Comparison of ENCODE assay signal across 9 mouse cellular contexts in the genomic region with DNA sequence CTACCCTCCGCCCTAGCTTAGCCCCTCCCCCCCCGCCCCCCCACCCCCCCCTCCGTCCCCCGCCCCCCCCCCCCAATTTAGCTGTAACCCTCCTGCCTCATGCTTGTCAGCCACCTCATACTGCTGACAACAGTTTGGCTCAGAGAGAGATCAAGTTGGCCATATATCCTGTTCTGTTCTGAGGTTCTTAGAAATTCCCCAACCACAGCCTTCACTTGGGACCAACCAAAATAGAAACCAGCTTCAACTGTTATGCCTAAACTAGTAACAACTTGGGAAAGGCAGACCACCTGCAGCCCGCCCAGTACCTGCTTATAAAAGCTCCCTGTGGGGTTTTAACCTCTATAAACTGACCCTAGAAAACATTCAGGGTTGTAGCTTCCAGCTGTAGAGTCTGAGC.
DNase-seq lines count a peak whose midpoint lies in the region; ATAC-seq and TF ChIP-seq lines count a peak whose summit lies in the region.
"Had no signal": no experiment of that assay in that cellular context is flagged by ENCODE, and none has a peak within 500 bp of the region (broad histone marks: within the 10 kb centered on the region; RNA-seq: fewer than 3 reads in every experiment).

No protein-coding gene starts in this region.

- TF ChIP-seq CTCF in gastrocnemius, adult 2 months (IDR thresholded peaks at IDR 0.05), result no peak
- no peak for TF ChIP-seq CTCF in stomach, postnatal 0 days (IDR thresholded peaks at IDR 0.05; ENCODE audit: low read depth)
- no peak for TF ChIP-seq CTCF in cerebellum, adult 2 months (IDR thresholded peaks at IDR 0.05; ENCODE audit: borderline replicate concordance, insufficient read depth, low read depth, low read length)

- H3K9me3 ChIP-seq in limb, embryonic 12.5 days, result no peaks in the 10 kb centered on the region
- H3K9me3 ChIP-seq in stomach, postnatal 0 days (ENCODE audit: control insufficient read depth, low read length), result no peaks in the 10 kb centered on the region

- H3K36me3 ChIP-seq in limb, embryonic 12.5 days, result peaks cover 40% of the 10 kb centered on the region
- H3K36me3 ChIP-seq in stomach, postnatal 0 days (ENCODE audit: control insufficient read depth, insufficient read depth, low read length), result no peaks in the 10 kb centered on the region

- H3K9ac ChIP-seq in limb, embryonic 12.5 days (replicated peaks), result peak overlapping the region; percentile 71; the same call in 1 of the 2 replicates
- H3K9ac ChIP-seq in stomach, postnatal 0 days (ENCODE audit: low read length), result no peak overlapping the region

- no peaks in the 10 kb centered on the region for H3K27me3 ChIP-seq in limb, embryonic 12.5 days
- H3K27me3 ChIP-seq in stomach, postnatal 0 days (ENCODE audit: control insufficient read depth, insufficient read depth, low read length), result no peaks in the 10 kb centered on the region
- no peaks in the 10 kb centered on the region for H3K27me3 ChIP-seq in cerebellum, adult 2 months (ENCODE audit: control insufficient read depth, insufficient read depth, low read length)

- H3K4me1 ChIP-seq in limb, embryonic 12.5 days (replicated peaks), result peaks cover 11% of the 10 kb centered on the region
- H3K4me1 ChIP-seq in stomach, postnatal 0 days (replicated peaks; ENCODE audit: control insufficient read depth, insufficient read depth), result no peaks in the 10 kb centered on the region
- no peaks in the 10 kb centered on the region for H3K4me1 ChIP-seq in cerebellum, adult 2 months (ENCODE audit: control insufficient read depth, insufficient read depth, low read length)

- peak overlapping the region; percentile 83 for H3K4me3 ChIP-seq in gastrocnemius, adult 2 months
- H3K4me3 ChIP-seq in limb, embryonic 12.5 days (replicated peaks), result peak overlapping the region; percentile 63
- H3K4me3 ChIP-seq in stomach, postnatal 0 days (ENCODE audit: low read depth, low read length), result no peak overlapping the region
- H3K4me3 ChIP-seq in cerebellum, adult 2 months (replicated peaks; ENCODE audit: insufficient read depth, low read depth, low read length), result no peak overlapping the region

- DNase-seq in gastrocnemius, adult 2 months, result no peak
- DNase-seq in gastrocnemius, postnatal 14 days, result no peak
- peak; percentile 9 for DNase-seq in thymus, postnatal 0 days (ENCODE audit: low spot score)
- no peak for DNase-seq in thymus, adult 18-20 months
- no peak for DNase-seq in stomach, postnatal 0 days (ENCODE audit: low spot score)
- no peak for DNase-seq in cerebellum, adult 9-10 months
- DNase-seq in cerebellum, adult 2 months, result no peak
- DNase-seq: cerebellum, postnatal 14 days had no signal

- H3K4me2 ChIP-seq in limb, embryonic 12.5 days, result peak overlapping the region; percentile 63
- peak overlapping the region; percentile 63; the same call in 1 of the 2 replicates for H3K4me2 ChIP-seq in stomach, postnatal 0 days (replicated peaks; ENCODE audit: low read depth)

- ATAC-seq in limb, embryonic 12.5 days (ENCODE audit: insufficient number of reproducible peaks, insufficient read depth, low FRiP score, low TSS enrichment, low read depth), result peak; percentile 12; the same call in 1 of the 2 replicates
- ATAC-seq in stomach, postnatal 0 days (ENCODE audit: low FRiP score, low TSS enrichment), result no peak

- no peak for TF ChIP-seq POLR2A in cerebellum, adult 2 months (IDR thresholded peaks at IDR 0.05; ENCODE audit: borderline replicate concordance, insufficient read depth, low read length)

- TF ChIP-seq EP300 in stomach, postnatal 0 days (optimal IDR thresholded peaks at IDR 0.05), result no peak

- intact Hi-C loops in gastrocnemius, adult 2 months (cut with DNase I), result no loop called here
- intact Hi-C loops in gastrocnemius, postnatal 14 days (cut with DNase I; ENCODE audit: low total_unique reads), result no loop called here

- 8% methylated on average over 1 of the region's 5 CpGs for WGBS in limb, embryonic 12.5 days
- WGBS in stomach, postnatal 0 days, result 36% methylated on average over 1 of the region's 5 CpGs
- 37% methylated on average over 1 of the region's 5 CpGs for WGBS in cerebellum, adult 2 months

- peak overlapping the region; percentile 79 for H3K27ac ChIP-seq in gastrocnemius, adult 2 months
- H3K27ac ChIP-seq in limb, embryonic 12.5 days, result no peak overlapping the region; the same call in 1 of the 2 replicates
- H3K27ac ChIP-seq in stomach, postnatal 0 days (replicated peaks), result no peak overlapping the region
- no peak overlapping the region for H3K27ac ChIP-seq in cerebellum, adult 2 months (ENCODE audit: insufficient read depth, low read length)

Comparison
In these comparisons a context has a peak if more than half of its experiments do, and no peak if none do; other contexts are left out.
1. H3K4me3 ChIP-seq: peak in gastrocnemius, adult 2 months (single experiment) and limb, embryonic 12.5 days (single experiment); none in stomach, postnatal 0 days (single experiment) and cerebellum, adult 2 months (single experiment).